Mouse (Mus musculus): ENCODE results near the gene Sdccag8. TPM values are rescaled to one million over a fixed set of nuclear protein-coding genes. Genes with fewer than 3 reads are reported as not detected.

Sdccag8 gene
- total RNA-seq, 2 experiments from 2014 or later = 11.9 to 13.4 TPM

- peak; percentile 81 for DNase-seq
- intact Hi-C loops (cut with DNase I) = loop anchor here (10.0 kb wide), 1 partner anchor 63 kb away; no protein-coding TSS in a partner anchor
Observed at GRCm38 (mm10) chr1:176997711-176998689, 183.5 kb downstream of the Sdccag8 start.

- intact Hi-C loops (cut with DNase I) = loop anchor here (10.0 kb wide), 1 partner anchor 64 kb away; no protein-coding TSS in a partner anchor
- DNase-seq = peak; percentile 80
Observed at GRCm38 (mm10) chr1:176999011-176999410, 184.6 kb downstream of the Sdccag8 start.

GRCm38 (mm10) chr1:177002951-177003350 lies 188.5 kb downstream of the Sdccag8 start:
- intact Hi-C loops (cut with DNase I) = no loop called here

GRCm38 (mm10) chr1:177004041-177004741 lies 189.7 kb downstream of the Sdccag8 start:
- intact Hi-C loops (cut with DNase I) = no loop called here
- DNase-seq = no peak

More at GRCm38 (mm10) chr1:177002951-177003350, 188.5 kb downstream of the Sdccag8 start:
- DNase-seq = no peak

- no peak for DNase-seq
Observed at GRCm38 (mm10) chr1:177007405-177007804, 192.9 kb downstream of the Sdccag8 start.

GRCm38 (mm10) chr1:177008777-177009176 lies 194.3 kb downstream of the Sdccag8 start:
- intact Hi-C loops (cut with DNase I) = no loop called here
- DNase-seq = no peak

More at GRCm38 (mm10) chr1:177007405-177007804, 192.9 kb downstream of the Sdccag8 start:
- intact Hi-C loops (cut with DNase I) = no loop called here

GRCm38 (mm10) chr1:177010041-177010440 lies 195.6 kb downstream of the Sdccag8 start:
- DNase-seq = no peak
- intact Hi-C loops (cut with DNase I) = no loop called here

GRCm38 (mm10) chr1:177010607-177011302 lies 196.3 kb downstream of the Sdccag8 start:
- intact Hi-C loops (cut with DNase I) = no loop called here
- DNase-seq = no peak

GRCm38 (mm10) chr1:177011688-177012087 lies 197.2 kb downstream of the Sdccag8 start:
- DNase-seq = no peak
- intact Hi-C loops (cut with DNase I) = no loop called here

GRCm38 (mm10) chr1:177012774-177013173 lies 198.3 kb downstream of the Sdccag8 start:
- DNase-seq = no peak
- intact Hi-C loops (cut with DNase I) = no loop called here

GRCm38 (mm10) chr1:177013313-177013712 lies 198.9 kb downstream of the Sdccag8 start:
- DNase-seq = no peak
- intact Hi-C loops (cut with DNase I) = no loop called here

- intact Hi-C loops (cut with DNase I) = no loop called here
Observed at GRCm38 (mm10) chr1:177013776-177014175, 199.3 kb downstream of the Sdccag8 start.

GRCm38 (mm10) chr1:177014346-177014745 lies 199.9 kb downstream of the Sdccag8 start:
- DNase-seq = no peak
- intact Hi-C loops (cut with DNase I) = no loop called here

More at GRCm38 (mm10) chr1:177013776-177014175, 199.3 kb downstream of the Sdccag8 start:
- DNase-seq = no peak

GRCm38 (mm10) chr1:177014921-177015439 lies 200.5 kb downstream of the Sdccag8 start:
- DNase-seq = no peak
- intact Hi-C loops (cut with DNase I) = no loop called here

GRCm38 (mm10) chr1:177015917-177016316 lies 201.5 kb downstream of the Sdccag8 start:
- intact Hi-C loops (cut with DNase I) = no loop called here
- DNase-seq = no peak

GRCm38 (mm10) chr1:177016729-177017128 lies 202.3 kb downstream of the Sdccag8 start:
- intact Hi-C loops (cut with DNase I) = no loop called here
- no peak for DNase-seq

- DNase-seq = no peak
- intact Hi-C loops (cut with DNase I) = no loop called here
Observed at GRCm38 (mm10) chr1:177018750-177019149, 204.3 kb downstream of the Sdccag8 start.

GRCm38 (mm10) chr1:177019668-177020067 lies 205.2 kb downstream of the Sdccag8 start:
- intact Hi-C loops (cut with DNase I) = no loop called here

GRCm38 (mm10) chr1:177022751-177023150 lies 208.3 kb downstream of the Sdccag8 start:
- no peak for DNase-seq
- intact Hi-C loops (cut with DNase I) = no loop called here

More at GRCm38 (mm10) chr1:177019668-177020067, 205.2 kb downstream of the Sdccag8 start:
- DNase-seq = no peak

GRCm38 (mm10) chr1:177027706-177028105 lies 213.2 kb downstream of the Sdccag8 start:
- DNase-seq = no peak
- intact Hi-C loops (cut with DNase I) = no loop called here

Data from left cerebral cortex, postnatal 4 days (tissue).